Mouse (Mus musculus) midbrain, embryonic 12.5 days (tissue): Measurements from ENCODE around the gene Fndc4. TPM values are rescaled to one million over a fixed set of nuclear protein-coding genes. Genes with fewer than 3 reads are reported as not detected.

Experiments used
- ATAC-seq: fragments of 200-750 bp; cut with Nextera tagmentation; 2 replicates; pipeline ENCODE4 v1.8.0; 2017; ENCODE audit warnings: low read depth, moderate TSS enrichment, moderate library complexity; ENCODE audit not compliant: low FRiP score
- H3K27ac ChIP-seq: fragments of 300-500 bp; sonication (generic); replicated peaks from 2 replicates; pipeline ENCODE4 v1.5.1; 2016; ENCODE audit warnings: mild to moderate bottlenecking
- H3K27me3 ChIP-seq: fragments of 300-500 bp; sonication (generic); 2 replicates; pipeline ENCODE4 v1.6.1; 2016; ENCODE audit warnings: mild to moderate bottlenecking
- H3K36me3 ChIP-seq: fragments of 300-500 bp; sonication (generic); 2 replicates; pipeline ENCODE4 v1.6.1; 2016
- H3K4me1 ChIP-seq: fragments of 300-500 bp; sonication (generic); 2 replicates; pipeline ENCODE4 v1.6.1; 2016
- H3K4me2 ChIP-seq: fragments of 300-500 bp; sonication (generic); replicated peaks from 2 replicates; pipeline ENCODE4 v1.6.1; 2016; ENCODE audit warnings: mild to moderate bottlenecking, moderate library complexity
- H3K4me3 ChIP-seq: fragments of 300-500 bp; sonication (generic); 2 replicates; pipeline ENCODE4 v1.5.1; 2016; ENCODE audit warnings: mild to moderate bottlenecking
- H3K9ac ChIP-seq: fragments of 300-500 bp; sonication (generic); replicated peaks from 2 replicates; pipeline ENCODE4 v1.6.1; 2016; ENCODE audit warnings: mild to moderate bottlenecking, moderate library complexity
- H3K9me3 ChIP-seq: fragments of 300-500 bp; sonication (generic); 2 replicates; pipeline ENCODE4 v1.6.1; 2016; ENCODE audit warnings: mild to moderate bottlenecking
- WGBS: fragments of 180-500 bp; shearing (Covaris S2); methylation state at CpG from one replicate; pipeline ENCODE4 v1.1.7; 2016; 5-methylcytosine and 5-hydroxymethylcytosine counted together
- polyA plus RNA-seq: library from polyadenylated mRNA; unstranded; fragments of >200 nt; fragmentation: Nextera tagmentation; extraction: Ambion mirVana; gene quantifications from 2 replicates; pipeline ENCODE4 v1.2.1, GENCODE M21; 2016

The Fndc4 gene
- polyA plus RNA-seq, 1 experiment from 2014 or later: 57.8 TPM

DNA sequence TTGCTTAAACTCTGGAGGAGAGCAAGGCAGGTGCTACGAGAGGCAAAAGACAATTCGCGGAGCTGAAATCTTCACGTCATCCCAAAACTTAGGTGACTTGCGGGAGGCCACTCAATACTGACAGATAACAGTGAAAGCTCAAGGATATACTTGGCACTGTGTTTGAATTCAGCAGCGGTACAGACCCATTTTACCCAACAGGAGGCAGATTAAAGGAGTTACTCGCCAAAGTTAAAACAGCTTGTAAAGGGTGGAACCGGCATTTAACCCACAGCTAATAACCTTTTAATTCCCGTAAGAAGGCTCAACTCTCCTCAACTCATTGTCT lies 4.6 kb downstream of the Fndc4 start:
- Histone ChIP-seq H3K36me3 (peaks cover 14% of the 10 kb centered on the region; the same call in 1 of the 2 replicates), H3K9me3 (no peaks in the 10 kb centered on the region), H3K27me3 (no peaks in the 10 kb centered on the region), H3K27ac (peak overlapping the region; percentile 81), H3K4me2 (peak overlapping the region; percentile 84), H3K9ac (peak overlapping the region; percentile 59), H3K4me3 (peak overlapping the region; percentile 51), H3K4me1 (peaks cover 30% of the 10 kb centered on the region)
- ATAC-seq: no peak
- WGBS: 3% methylated on average over 9 of the region's 9 CpGs

DNA sequence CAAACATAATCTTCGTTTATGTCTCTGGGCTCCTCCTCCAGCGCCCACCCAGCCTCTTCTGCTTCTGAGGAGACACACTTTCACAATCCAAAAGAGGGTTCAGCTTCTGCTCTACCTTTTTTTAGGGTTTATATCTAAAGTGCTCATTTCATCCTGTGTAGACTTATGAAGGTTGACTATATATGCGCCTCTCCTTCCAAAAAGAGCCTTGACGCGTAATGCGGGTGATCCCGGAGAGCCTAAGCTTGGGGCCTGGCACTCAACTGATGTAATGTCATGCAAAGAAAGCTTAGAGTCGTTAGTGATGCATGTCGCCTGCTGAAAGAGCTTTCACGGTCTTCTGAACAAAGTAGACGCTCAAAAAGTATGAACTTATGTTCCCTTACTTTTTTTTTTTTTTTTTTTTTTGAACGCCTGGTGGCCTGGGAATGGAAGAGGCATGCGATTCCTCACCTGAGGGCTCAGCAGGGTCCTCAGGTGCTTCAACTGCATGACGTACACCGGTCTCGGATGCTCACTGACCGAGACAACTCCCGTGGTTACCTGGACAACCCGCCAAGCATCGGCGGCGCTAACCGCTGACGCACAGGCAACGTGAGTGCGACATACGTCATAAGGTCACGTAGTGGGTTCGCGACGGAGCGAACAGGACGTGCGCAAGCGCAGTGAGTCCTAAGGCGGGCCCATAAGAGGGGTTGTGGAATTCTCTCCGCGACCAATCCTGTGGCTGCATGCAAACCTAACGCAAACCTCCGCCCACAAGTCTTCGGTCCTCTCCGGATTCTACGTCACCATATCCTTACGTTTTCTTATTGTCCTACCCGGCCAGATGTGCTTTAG lies 5.1 kb downstream of the Fndc4 start, which contains the start of gene Ift172:
Gene Ift172 (minus strand): TSS at position 596 of the 840 bp plus-strand sequence.
- peak; percentile 84 for ATAC-seq
- H3K27ac ChIP-seq: peak within 1 kb of the TSS; percentile 81

DNA sequence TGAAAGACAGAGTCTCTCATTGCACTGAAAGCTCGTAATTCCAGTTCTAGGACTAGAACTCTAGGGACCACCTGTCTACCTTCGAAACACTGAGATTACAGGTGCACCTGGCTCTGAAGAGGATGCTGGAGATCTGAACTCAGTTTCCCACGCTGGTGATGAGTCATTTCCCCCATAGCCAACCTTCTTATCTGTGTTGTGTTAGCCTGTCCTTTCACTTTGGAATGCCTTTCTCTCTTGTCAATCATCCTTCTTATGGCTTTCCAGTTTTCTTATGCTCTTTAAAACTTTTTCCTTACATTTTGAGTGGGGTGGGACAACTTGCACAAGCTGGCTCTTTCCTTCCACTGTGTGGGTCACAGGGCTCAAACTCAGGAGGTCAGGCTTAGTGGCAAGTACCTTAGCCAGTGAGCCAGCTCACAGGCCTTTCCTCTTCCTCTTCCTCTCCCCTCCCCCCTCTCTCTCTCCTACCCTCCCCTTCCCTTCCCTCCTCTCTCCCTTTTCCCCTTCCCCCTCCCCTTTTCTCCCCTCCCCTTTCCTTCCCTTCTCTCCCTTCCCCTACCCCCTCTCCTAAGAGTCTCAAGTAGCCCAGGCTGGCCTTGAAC lies 6.2 kb downstream of the Fndc4 start:
- peak overlapping the region; percentile 51; the same call in 1 of the 2 replicates for H3K4me3 ChIP-seq
- no peak overlapping the region for H3K27ac ChIP-seq
- peak overlapping the region; percentile 84 for H3K4me2 ChIP-seq
- WGBS: 79% methylated on average over 3 of the region's 3 CpGs
- H3K36me3 ChIP-seq: peaks cover 30% of the 10 kb centered on the region
- ATAC-seq: no peak
- peaks cover 24% of the 10 kb centered on the region for H3K4me1 ChIP-seq
- H3K9me3 ChIP-seq: no peaks in the 10 kb centered on the region
- no peaks in the 10 kb centered on the region for H3K27me3 ChIP-seq
- H3K9ac ChIP-seq: no peak overlapping the region

More for the DNA sequence above, 5.1 kb downstream of the Fndc4 start, which contains the start of gene Ift172:
- H3K4me3 ChIP-seq: peak within 1 kb of the TSS; percentile 51
- peaks cover 20% of the 10 kb centered on the region for H3K36me3 ChIP-seq
- peaks cover 30% of the 10 kb centered on the region for H3K4me1 ChIP-seq
- no peaks in the 10 kb centered on the region for H3K9me3 ChIP-seq
- H3K4me2 ChIP-seq: peak within 1 kb of the TSS; percentile 84
- H3K9ac ChIP-seq: peak within 1 kb of the TSS; percentile 59
- 3% methylated on average over 45 of the region's 45 CpGs for WGBS
- H3K27me3 ChIP-seq: no peaks in the 10 kb centered on the region

- WGBS: 84% methylated on average over 3 of the region's 3 CpGs
- no peak for ATAC-seq
- H3K4me1 ChIP-seq: peaks cover 14% of the 10 kb centered on the region
- no peaks in the 10 kb centered on the region for H3K27me3 ChIP-seq
- H3K4me3 ChIP-seq: no peak overlapping the region
- H3K27ac ChIP-seq: no peak overlapping the region
- H3K9me3 ChIP-seq: no peaks in the 10 kb centered on the region
- H3K36me3 ChIP-seq: peaks cover 31% of the 10 kb centered on the region
- no peak overlapping the region for H3K9ac ChIP-seq
- H3K4me2 ChIP-seq: no peak overlapping the region
Measured at GRCm38 (mm10) chr5:31288655-31289054, 7.2 kb downstream of the Fndc4 start.

- Histone ChIP-seq H3K4me3 (no peak overlapping the region), H3K36me3 (peaks cover 36% of the 10 kb centered on the region), H3K27ac (no peak overlapping the region), H3K9ac (no peak overlapping the region), H3K4me1 (peaks cover 14% of the 10 kb centered on the region), H3K9me3 (no peaks in the 10 kb centered on the region), H3K27me3 (no peaks in the 10 kb centered on the region), H3K4me2 (no peak overlapping the region)
- 92% methylated on average over 4 of the region's 4 CpGs for WGBS
- no peak for ATAC-seq
Measured at GRCm38 (mm10) chr5:31288225-31288624, 7.7 kb downstream of the Fndc4 start.

DNA sequence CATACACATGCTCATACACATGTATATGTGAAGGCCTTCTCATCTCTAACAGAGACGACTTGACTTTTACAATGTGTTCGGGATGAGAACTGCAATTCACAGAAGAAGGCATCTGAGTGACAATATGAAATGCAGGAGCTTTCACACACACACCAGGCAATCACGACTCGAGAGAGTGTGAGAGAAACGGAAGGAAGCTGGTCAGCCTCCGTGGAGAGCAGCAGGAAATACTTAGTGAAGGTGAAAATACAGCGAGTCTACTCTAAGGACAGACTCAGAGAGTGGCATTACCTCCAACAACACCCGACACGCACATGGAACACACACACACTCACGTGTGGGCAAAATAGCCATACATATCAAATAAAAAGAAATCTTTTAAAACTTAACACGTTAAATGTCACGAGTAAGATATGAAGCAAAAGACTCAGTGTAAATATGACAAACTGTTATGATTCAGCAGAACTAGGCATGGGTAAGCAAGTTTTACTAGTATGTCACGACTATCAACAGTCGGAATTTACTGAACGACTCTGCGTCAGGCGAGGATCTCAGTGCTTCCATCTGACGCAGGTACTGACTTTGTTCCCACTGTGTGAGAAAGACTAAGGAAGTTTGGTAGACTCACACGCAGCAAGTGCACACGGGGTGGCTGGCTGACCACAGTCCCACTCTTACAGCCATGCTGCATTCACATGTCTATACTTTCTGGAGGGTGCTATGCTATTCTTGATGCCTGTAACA lies 16.5 kb downstream of the Fndc4 start:
- no peak overlapping the region for H3K4me3 ChIP-seq
- no peaks in the 10 kb centered on the region for H3K27me3 ChIP-seq
- no peak overlapping the region for H3K9ac ChIP-seq
- 89% methylated on average over 20 of the region's 20 CpGs for WGBS
- no peak overlapping the region for H3K27ac ChIP-seq
- ATAC-seq: no peak
- no peak overlapping the region for H3K4me2 ChIP-seq
- H3K36me3 ChIP-seq: peaks cover 69% of the 10 kb centered on the region
- no peaks in the 10 kb centered on the region for H3K4me1 ChIP-seq
- no peaks in the 10 kb centered on the region for H3K9me3 ChIP-seq

- Histone ChIP-seq H3K9me3 (no peaks in the 10 kb centered on the region), H3K9ac (no peak overlapping the region), H3K36me3 (peaks cover 58% of the 10 kb centered on the region), H3K4me3 (no peak overlapping the region), H3K4me1 (no peaks in the 10 kb centered on the region), H3K27me3 (no peaks in the 10 kb centered on the region), H3K4me2 (no peak overlapping the region), H3K27ac (no peak overlapping the region)
- no peak for ATAC-seq
- WGBS: 90% methylated on average over 6 of the region's 6 CpGs
Measured at GRCm38 (mm10) chr5:31273018-31273417, 22.9 kb downstream of the Fndc4 start.

DNA sequence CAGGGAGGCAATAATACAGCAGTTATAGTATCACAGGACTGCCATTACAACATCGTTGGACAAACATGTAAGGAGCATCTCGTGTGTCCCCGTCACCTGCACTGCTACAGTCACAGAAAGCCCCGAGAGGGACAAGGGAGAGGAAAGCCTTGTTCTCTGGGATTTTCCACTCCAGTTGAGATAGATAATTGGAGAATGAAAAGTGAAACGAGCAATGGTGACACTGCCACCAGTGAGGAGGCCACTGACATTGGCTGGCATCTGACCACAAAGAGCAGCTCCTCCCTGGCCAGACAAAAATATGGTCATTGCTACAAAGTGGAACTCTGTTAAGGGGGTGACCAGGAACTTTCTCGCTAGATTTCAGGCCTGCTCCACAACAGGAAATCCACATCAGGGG lies 28.2 kb downstream of the Fndc4 start:
- Histone ChIP-seq H3K27ac (no peak overlapping the region), H3K27me3 (no peaks in the 10 kb centered on the region), H3K4me3 (no peak overlapping the region), H3K9me3 (no peaks in the 10 kb centered on the region), H3K4me1 (no peaks in the 10 kb centered on the region), H3K9ac (no peak overlapping the region), H3K36me3 (peaks cover 85% of the 10 kb centered on the region), H3K4me2 (no peak overlapping the region)
- no peak for ATAC-seq
- 55% methylated on average over 6 of the region's 6 CpGs for WGBS

DNA sequence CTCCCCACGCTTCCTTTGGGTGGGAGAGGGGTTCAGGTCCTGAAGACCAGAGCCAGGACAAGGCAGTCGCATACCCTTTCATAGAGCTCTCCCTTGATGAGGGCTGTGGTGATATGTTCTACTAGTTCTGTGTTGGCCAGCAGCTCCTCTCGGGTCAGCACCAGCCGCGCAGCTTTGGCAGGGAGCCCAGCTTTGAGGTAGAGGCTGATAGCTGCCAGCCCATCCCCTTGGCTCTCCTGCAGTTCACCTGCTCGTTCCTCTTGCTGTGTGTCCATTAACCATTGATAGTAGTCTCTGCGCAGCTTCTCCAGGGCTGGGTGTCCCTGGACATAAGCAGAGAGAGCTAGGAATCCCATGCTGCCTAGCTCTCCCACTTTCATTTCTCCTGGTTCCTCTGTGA lies 29.8 kb downstream of the Fndc4 start:
- Histone ChIP-seq H3K36me3 (peaks cover 84% of the 10 kb centered on the region), H3K4me1 (no peaks in the 10 kb centered on the region), H3K9me3 (no peaks in the 10 kb centered on the region), H3K9ac (no peak overlapping the region), H3K4me3 (no peak overlapping the region), H3K27me3 (no peaks in the 10 kb centered on the region), H3K27ac (no peak overlapping the region), H3K4me2 (no peak overlapping the region)
- WGBS: 89% methylated on average over 7 of the region's 7 CpGs
- ATAC-seq: no peak

- no peak overlapping the region for H3K9ac ChIP-seq
- no peak for ATAC-seq
- H3K9me3 ChIP-seq: no peaks in the 10 kb centered on the region
- peaks cover 80% of the 10 kb centered on the region for H3K36me3 ChIP-seq
- H3K27me3 ChIP-seq: no peaks in the 10 kb centered on the region
- WGBS: 91% methylated on average over 11 of the region's 11 CpGs
- no peak overlapping the region for H3K27ac ChIP-seq
- H3K4me3 ChIP-seq: no peak overlapping the region
- no peak overlapping the region for H3K4me2 ChIP-seq
- H3K4me1 ChIP-seq: no peaks in the 10 kb centered on the region
Measured at GRCm38 (mm10) chr5:31257616-31258015, 38.3 kb downstream of the Fndc4 start.

GRCm38 (mm10) chr5:31255971-31256370 lies 39.9 kb downstream of the Fndc4 start:
- no peak for ATAC-seq
- peaks cover 9% of the 10 kb centered on the region for H3K4me1 ChIP-seq
- WGBS: 86% methylated on average over 2 of the region's 2 CpGs

DNA sequence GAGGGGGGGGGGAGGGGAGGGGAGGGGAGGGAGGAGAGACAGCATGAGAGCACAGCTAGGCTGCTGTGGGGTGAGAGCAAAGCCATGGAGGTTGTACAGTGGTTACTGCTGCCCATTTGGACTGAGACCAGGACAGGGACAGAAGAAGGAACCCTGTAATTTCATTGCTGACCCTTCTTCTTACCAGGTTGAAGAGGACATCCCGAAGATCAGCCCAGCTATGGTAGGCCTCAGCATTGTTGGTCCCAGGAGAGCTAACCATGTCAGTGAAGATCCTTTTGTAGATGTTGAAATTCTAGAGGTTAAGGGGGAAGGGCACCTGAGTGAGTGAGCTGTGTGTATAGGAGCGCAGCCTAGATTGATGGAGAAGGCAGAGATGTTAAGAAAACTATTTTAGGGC lies 40.5 kb downstream of the Fndc4 start:
- no peak overlapping the region for H3K4me3 ChIP-seq
- peaks cover 9% of the 10 kb centered on the region for H3K4me1 ChIP-seq
- 93% methylated on average over 2 of the region's 2 CpGs for WGBS
- H3K4me2 ChIP-seq: no peak overlapping the region
- peaks cover 87% of the 10 kb centered on the region for H3K36me3 ChIP-seq
- H3K27me3 ChIP-seq: peaks cover 14% of the 10 kb centered on the region
- no peak overlapping the region for H3K9ac ChIP-seq
- no peaks in the 10 kb centered on the region for H3K9me3 ChIP-seq
- ATAC-seq: no peak
- H3K27ac ChIP-seq: no peak overlapping the region

More at GRCm38 (mm10) chr5:31255971-31256370, 39.9 kb downstream of the Fndc4 start:
- H3K27ac ChIP-seq: no peak overlapping the region
- no peak overlapping the region for H3K9ac ChIP-seq
- peaks cover 87% of the 10 kb centered on the region for H3K36me3 ChIP-seq
- H3K27me3 ChIP-seq: peaks cover 8% of the 10 kb centered on the region
- no peaks in the 10 kb centered on the region for H3K9me3 ChIP-seq
- H3K4me3 ChIP-seq: no peak overlapping the region
- no peak overlapping the region for H3K4me2 ChIP-seq
